Mouse (Mus musculus): Measurements from ENCODE around the gene Zfp410.
A peak's percentile ranks its signal among the peaks of the same experiment; 100 is the strongest.
"Not testable (repeated sequence)": the region's sequence is repeated elsewhere in the genome, so short reads cannot be mapped to it uniquely, and the experiment has no call there.

Gene Zfp410

GRCm38 (mm10) chr12:84316721-84317621 lies at the start of gene Zfp410:
Gene Zfp410 (plus strand): TSS chr12:84316852.
- DNase-seq (ENCODE audit: low spot score) = peak; percentile 87

- DNase-seq (ENCODE audit: low spot score) = no peak
Measured at GRCm38 (mm10) chr12:84267264-84267663, 49.4 kb upstream of the Zfp410 start.

GRCm38 (mm10) chr12:84273366-84273765 lies 43.3 kb upstream of the Zfp410 start:
- DNase-seq (ENCODE audit: low spot score) = no peak

GRCm38 (mm10) chr12:84275288-84275687 lies 41.4 kb upstream of the Zfp410 start:
- peak; percentile 23 for DNase-seq (ENCODE audit: low spot score)

GRCm38 (mm10) chr12:84276288-84276687 lies 40.4 kb upstream of the Zfp410 start:
- DNase-seq (ENCODE audit: low spot score) = no peak

- no peak for DNase-seq (ENCODE audit: low spot score)
Measured at GRCm38 (mm10) chr12:84276799-84277198, 39.9 kb upstream of the Zfp410 start.

GRCm38 (mm10) chr12:84277832-84278231 lies 38.8 kb upstream of the Zfp410 start:
- no peak for DNase-seq (ENCODE audit: low spot score)

- DNase-seq (ENCODE audit: low spot score) = no peak
Measured at GRCm38 (mm10) chr12:84278901-84279300, 37.8 kb upstream of the Zfp410 start.

GRCm38 (mm10) chr12:84284391-84284790 lies 32.3 kb upstream of the Zfp410 start:
- DNase-seq (ENCODE audit: low spot score) = no peak

GRCm38 (mm10) chr12:84284885-84285592 lies 31.6 kb upstream of the Zfp410 start, which contains the start of gene Ptgr2:
Gene Ptgr2 (plus strand): TSS chr12:84285232.
- peak; percentile 98 for DNase-seq (ENCODE audit: low spot score)

- no peak for DNase-seq (ENCODE audit: low spot score)
Measured at GRCm38 (mm10) chr12:84285593-84285968, 31.1 kb upstream of the Zfp410 start.

GRCm38 (mm10) chr12:84288461-84288860 lies 28.2 kb upstream of the Zfp410 start:
- peak; percentile 46 for DNase-seq (ENCODE audit: low spot score)

GRCm38 (mm10) chr12:84297851-84298250 lies 18.8 kb upstream of the Zfp410 start:
- DNase-seq (ENCODE audit: low spot score) = no peak

GRCm38 (mm10) chr12:84299265-84299664 lies 17.4 kb upstream of the Zfp410 start:
- DNase-seq (ENCODE audit: low spot score) = no peak

GRCm38 (mm10) chr12:84304101-84304500 lies 12.6 kb upstream of the Zfp410 start:
- no peak for DNase-seq (ENCODE audit: low spot score)

GRCm38 (mm10) chr12:84304554-84304953 lies 12.1 kb upstream of the Zfp410 start:
- no peak for DNase-seq (ENCODE audit: low spot score)

GRCm38 (mm10) chr12:84311306-84311705 lies 5.3 kb upstream of the Zfp410 start:
- DNase-seq (ENCODE audit: low spot score) = peak; percentile 13

- DNase-seq (ENCODE audit: low spot score) = peak; percentile 14
Measured at GRCm38 (mm10) chr12:84316006-84316405, 646 bp upstream of the Zfp410 start.

GRCm38 (mm10) chr12:84327111-84327512 lies 10.5 kb downstream of the Zfp410 start:
- peak; percentile 24 for DNase-seq (ENCODE audit: low spot score)

- DNase-seq (ENCODE audit: low spot score) = no peak
Measured at GRCm38 (mm10) chr12:84336963-84337625, 20.4 kb downstream of the Zfp410 start.

- peak; percentile 8 for DNase-seq (ENCODE audit: low spot score)
Measured at GRCm38 (mm10) chr12:84347192-84347591, 30.5 kb downstream of the Zfp410 start.

GRCm38 (mm10) chr12:84358699-84359098 lies 42.0 kb downstream of the Zfp410 start:
- DNase-seq (ENCODE audit: low spot score) = not testable (repeated sequence)
